Mouse (Mus musculus) limb, embryonic 10.5 days (tissue): Measurements from ENCODE around the gene Prr19. TPM values are rescaled to one million over a fixed set of nuclear protein-coding genes. Genes with fewer than 3 reads are reported as not detected.

Experiments used
- DNase-seq: peaks from one replicate; pipeline ENCODE4 v3.0.0-alpha.2; 2017; ENCODE audit warnings: low spot score
- H3K27ac ChIP-seq: fragments of 300-500 bp; sonication (generic); 2 replicates; pipeline ENCODE4 v1.5.1; 2016; ENCODE audit warnings: mild to moderate bottlenecking
- H3K27me3 ChIP-seq: fragments of 300-500 bp; sonication (generic); 2 replicates; pipeline ENCODE4 v1.6.1; 2016; ENCODE audit warnings: low read depth, mild to moderate bottlenecking; ENCODE audit not compliant: poor library complexity, severe bottlenecking
- H3K36me3 ChIP-seq: fragments of 300-500 bp; sonication (generic); 2 replicates; pipeline ENCODE4 v1.6.1; 2016; ENCODE audit warnings: mild to moderate bottlenecking, moderate library complexity
- H3K4me1 ChIP-seq: fragments of 300-500 bp; sonication (generic); 2 replicates; pipeline ENCODE4 v1.6.1; 2016
- H3K4me3 ChIP-seq: fragments of 300-500 bp; sonication (generic); 2 replicates; pipeline ENCODE4 v1.5.1; 2016; ENCODE audit warnings: mild to moderate bottlenecking, moderate library complexity
- H3K9me3 ChIP-seq: fragments of 300-500 bp; sonication (generic); replicated peaks from 2 replicates; pipeline ENCODE4 v1.6.1; 2016; ENCODE audit warnings: mild to moderate bottlenecking
- WGBS: fragments of 180-500 bp; shearing (Covaris S2); methylation state at CpG from one replicate; pipeline ENCODE4 v1.1.7; 2016; 5-methylcytosine and 5-hydroxymethylcytosine counted together
- polyA plus RNA-seq: library from polyadenylated mRNA; unstranded; fragments of >200 nt; fragmentation: Nextera tagmentation; extraction: Ambion mirVana; gene quantifications from 2 replicates; pipeline ENCODE4 v1.2.1, GENCODE M21; 2016

Gene Prr19
- polyA plus RNA-seq, 1 experiment from 2014 or later = 1.3 TPM

GRCm38 (mm10) chr7:25288721-25289120, 12.5 kb upstream of the Prr19 start:
- DNase-seq = no peak
- no peak overlapping the region for H3K27ac ChIP-seq
- H3K27me3 ChIP-seq = no peaks in the 10 kb centered on the region
- H3K4me1 ChIP-seq = peaks cover 19% of the 10 kb centered on the region
- H3K4me3 ChIP-seq = no peak overlapping the region
- WGBS = 89% methylated on average over 3 of the region's 3 CpGs
- H3K9me3 ChIP-seq = no peaks in the 10 kb centered on the region
- peaks cover 94% of the 10 kb centered on the region for H3K36me3 ChIP-seq

DNA sequence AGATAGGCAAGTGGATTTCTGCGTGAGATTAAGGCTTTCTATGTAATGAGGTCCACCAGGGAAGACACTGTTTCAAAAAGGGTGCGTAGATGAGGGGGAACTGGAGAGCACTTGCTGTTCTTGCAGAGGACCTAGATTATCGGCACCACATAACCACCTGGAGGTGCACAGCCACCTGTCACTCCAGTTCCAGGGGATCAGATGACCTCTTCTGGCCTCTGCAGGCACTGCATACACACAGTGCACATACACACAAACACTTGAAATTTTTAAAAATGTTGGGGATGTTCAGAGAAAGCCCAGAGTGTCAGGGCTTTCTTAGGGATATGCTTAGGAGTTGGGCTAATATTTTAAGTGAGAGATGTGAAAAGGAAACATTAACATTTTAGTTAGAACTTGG, 11.3 kb upstream of the Prr19 start:
- H3K9me3 ChIP-seq = no peaks in the 10 kb centered on the region
- H3K4me1 ChIP-seq = peaks cover 7% of the 10 kb centered on the region; the same call in 1 of the 2 replicates
- no peak for DNase-seq
- H3K4me3 ChIP-seq = no peak overlapping the region
- H3K36me3 ChIP-seq = peaks cover 100% of the 10 kb centered on the region
- H3K27ac ChIP-seq = no peak overlapping the region
- no peaks in the 10 kb centered on the region for H3K27me3 ChIP-seq
- 98% methylated on average over 3 of the region's 3 CpGs for WGBS

- H3K4me3 ChIP-seq = no peak overlapping the region
- H3K36me3 ChIP-seq = peaks cover 100% of the 10 kb centered on the region
- no peak overlapping the region for H3K27ac ChIP-seq
- H3K9me3 ChIP-seq = no peaks in the 10 kb centered on the region
- 0 out of 2 replicates have a peak, but pooled peaks cover 5% of the 10 kb centered on the region for H3K4me1 ChIP-seq
- no peaks in the 10 kb centered on the region for H3K27me3 ChIP-seq
- WGBS = 85% methylated on average over 1 of the region's 1 CpGs
- DNase-seq = no peak
Measured at GRCm38 (mm10) chr7:25290463-25290862, 10.7 kb upstream of the Prr19 start.

- H3K27me3 ChIP-seq = no peaks in the 10 kb centered on the region
- no peak for DNase-seq
- H3K27ac ChIP-seq = no peak overlapping the region
- peaks cover 100% of the 10 kb centered on the region for H3K36me3 ChIP-seq
- no peak overlapping the region for H3K4me3 ChIP-seq
- 94% methylated on average over 2 of the region's 2 CpGs for WGBS
- 0 out of 2 replicates have a peak, but pooled peaks cover 9% of the 10 kb centered on the region for H3K4me1 ChIP-seq
- H3K9me3 ChIP-seq = no peaks in the 10 kb centered on the region
Measured at GRCm38 (mm10) chr7:25290911-25291310, 10.3 kb upstream of the Prr19 start.

GRCm38 (mm10) chr7:25292107-25292506, 9.1 kb upstream of the Prr19 start:
- peaks cover 94% of the 10 kb centered on the region for H3K36me3 ChIP-seq
- WGBS = 82% methylated on average over 7 of the region's 7 CpGs
- no peaks in the 10 kb centered on the region for H3K27me3 ChIP-seq
- H3K27ac ChIP-seq = no peak overlapping the region
- no peaks in the 10 kb centered on the region for H3K9me3 ChIP-seq
- H3K4me3 ChIP-seq = 0 out of 2 replicates have a peak overlapping the region, but pooled peaks have one; percentile 10
- peaks cover 21% of the 10 kb centered on the region for H3K4me1 ChIP-seq
- DNase-seq = no peak

- peaks cover 29% of the 10 kb centered on the region for H3K4me1 ChIP-seq
- H3K27ac ChIP-seq = no peak overlapping the region
- no peaks in the 10 kb centered on the region for H3K27me3 ChIP-seq
- H3K36me3 ChIP-seq = peaks cover 83% of the 10 kb centered on the region
- H3K4me3 ChIP-seq = peak overlapping the region; percentile 3; the same call in 1 of the 2 replicates
- DNase-seq = no peak
- H3K9me3 ChIP-seq = no peaks in the 10 kb centered on the region
- WGBS = 92% methylated on average over 9 of the region's 10 CpGs
Measured at GRCm38 (mm10) chr7:25293191-25293739, 7.9 kb upstream of the Prr19 start.

DNA sequence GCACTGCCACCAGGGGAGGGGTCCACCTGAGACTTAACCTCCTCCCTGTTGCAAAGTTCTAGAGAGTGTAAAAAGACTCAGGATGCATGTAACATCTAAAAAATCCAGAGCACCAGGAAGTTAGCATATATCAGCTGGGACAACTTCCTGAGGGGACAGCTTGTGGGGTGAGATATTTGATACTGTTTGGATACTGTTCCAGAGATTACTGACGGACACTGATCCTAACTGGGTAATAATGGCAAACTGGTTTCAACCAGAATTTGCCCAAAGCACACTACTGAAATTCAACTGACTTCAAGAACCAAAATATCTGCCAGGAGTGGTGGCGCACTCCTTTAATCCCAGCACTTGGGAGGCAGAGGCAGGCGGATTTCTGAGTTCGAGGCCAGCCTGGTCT, 6.7 kb upstream of the Prr19 start:
- H3K4me1 ChIP-seq = peaks cover 32% of the 10 kb centered on the region
- H3K27me3 ChIP-seq = no peaks in the 10 kb centered on the region
- no peak overlapping the region for H3K4me3 ChIP-seq
- H3K27ac ChIP-seq = no peak overlapping the region
- H3K36me3 ChIP-seq = peaks cover 70% of the 10 kb centered on the region
- no peaks in the 10 kb centered on the region for H3K9me3 ChIP-seq
- no peak for DNase-seq
- 90% methylated on average over 4 of the region's 4 CpGs for WGBS

GRCm38 (mm10) chr7:25294960-25295722, 6.1 kb upstream of the Prr19 start:
- Histone ChIP-seq H3K4me3 (no peak overlapping the region; the same call in 1 of the 2 replicates), H3K27ac (no peak overlapping the region), H3K4me1 (peaks cover 32% of the 10 kb centered on the region), H3K36me3 (peaks cover 64% of the 10 kb centered on the region), H3K9me3 (no peaks in the 10 kb centered on the region), H3K27me3 (no peaks in the 10 kb centered on the region)
- WGBS = 90% methylated on average over 12 of the region's 12 CpGs
- DNase-seq = no peak

GRCm38 (mm10) chr7:25296945-25297453, 4.2 kb upstream of the Prr19 start:
- H3K4me1 ChIP-seq = peaks cover 38% of the 10 kb centered on the region
- peaks cover 45% of the 10 kb centered on the region for H3K36me3 ChIP-seq
- peak overlapping the region; percentile 95 for H3K4me3 ChIP-seq
- peak; percentile 77 for DNase-seq
- no peaks in the 10 kb centered on the region for H3K27me3 ChIP-seq
- peak overlapping the region; percentile 98 for H3K27ac ChIP-seq
- 2% methylated on average over 21 of the region's 21 CpGs for WGBS
- no peaks in the 10 kb centered on the region for H3K9me3 ChIP-seq

DNA sequence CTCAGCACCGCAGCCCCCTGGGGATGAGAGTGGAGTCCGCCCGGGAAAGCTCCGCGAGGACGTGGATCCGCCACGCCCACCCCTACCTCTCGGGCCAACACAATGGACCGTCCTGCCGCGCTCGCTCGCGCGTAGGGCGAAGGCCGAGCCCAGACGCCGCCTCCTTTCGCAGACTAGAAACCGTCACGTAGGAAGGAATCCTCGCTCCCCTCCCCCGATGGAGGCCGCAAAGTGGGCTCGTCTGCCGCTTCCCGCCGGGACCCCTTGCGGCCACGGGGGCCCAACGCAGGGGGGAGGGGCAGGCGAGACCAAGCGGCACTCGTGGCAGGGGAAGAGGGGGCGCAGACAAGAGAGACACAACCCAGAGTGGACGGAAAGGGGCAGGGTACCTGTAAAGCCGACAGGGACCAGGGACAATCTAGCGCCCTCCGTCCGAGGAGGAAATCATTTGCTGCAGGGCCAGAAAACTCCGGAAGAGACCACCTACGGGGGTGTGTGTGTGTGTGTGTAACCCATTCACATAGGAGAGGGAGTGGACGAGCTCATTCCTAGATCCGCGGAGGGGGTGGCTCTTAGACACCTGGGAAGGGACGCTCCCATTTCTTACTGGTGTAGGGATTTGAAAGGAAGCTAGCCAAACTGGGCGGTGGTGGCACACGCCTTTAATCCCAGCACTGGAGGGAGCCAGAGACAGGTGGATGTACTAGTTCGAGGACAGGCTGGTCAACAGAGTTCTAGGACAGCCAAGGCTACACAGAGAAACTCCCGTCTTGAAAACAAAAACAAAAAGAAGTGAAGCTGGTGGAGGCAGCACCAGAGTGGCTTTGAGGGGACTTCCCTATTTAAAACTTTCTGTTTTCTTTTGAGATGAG, 3.5 kb upstream of the Prr19 start, which contains the start of gene Pafah1b3:
Pafah1b3 (minus strand) TSS at position 533 of the 872 bp plus-strand sequence.
- H3K27me3 ChIP-seq = no peaks in the 10 kb centered on the region
- WGBS = under 1% methylated on average over 52 of the region's 52 CpGs
- peak within 1 kb of the TSS; percentile 95 for H3K4me3 ChIP-seq
- peaks cover 38% of the 10 kb centered on the region for H3K4me1 ChIP-seq
- peak; percentile 90 for DNase-seq
- peaks cover 38% of the 10 kb centered on the region for H3K36me3 ChIP-seq
- H3K27ac ChIP-seq = peak within 1 kb of the TSS; percentile 98
- no peaks in the 10 kb centered on the region for H3K9me3 ChIP-seq

DNA sequence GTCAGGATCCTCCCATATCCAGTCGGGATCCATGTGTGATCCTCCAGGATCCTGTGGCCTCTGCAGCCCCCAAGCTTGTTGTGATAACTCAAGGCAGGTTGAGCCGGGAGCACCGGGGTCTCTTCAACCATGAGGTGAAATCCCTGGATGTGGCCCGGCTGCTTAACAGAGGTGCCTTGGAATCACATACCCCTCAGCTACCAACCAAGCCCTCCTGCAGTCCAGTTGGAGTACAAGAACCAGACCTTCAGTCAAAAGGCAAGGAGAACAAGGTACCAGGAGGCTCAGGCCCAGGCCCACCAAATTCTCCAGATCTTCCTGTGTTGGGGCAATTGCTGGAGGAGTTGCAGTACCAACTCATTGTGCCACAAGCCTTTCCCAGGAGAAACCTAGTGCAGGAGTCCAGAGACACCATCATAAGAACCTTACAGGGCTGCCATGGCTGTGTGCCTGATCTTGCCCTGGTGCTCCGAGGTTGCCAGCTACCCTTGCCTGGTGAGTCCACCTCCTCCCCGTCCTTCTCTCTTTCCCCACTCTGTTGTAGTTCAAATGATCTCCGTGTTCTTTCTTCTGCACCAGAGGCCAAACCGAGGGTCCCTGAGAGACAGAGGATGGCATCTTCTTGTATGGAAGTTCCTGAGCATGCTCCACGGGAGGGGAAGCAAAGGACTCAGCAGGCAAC, 1.9 kb downstream of the Prr19 start:
- H3K4me1 ChIP-seq = peaks cover 21% of the 10 kb centered on the region
- H3K27ac ChIP-seq = no peak overlapping the region
- H3K4me3 ChIP-seq = no peak overlapping the region
- WGBS = 62% methylated on average over 9 of the region's 9 CpGs
- peaks cover 45% of the 10 kb centered on the region for H3K27me3 ChIP-seq
- H3K9me3 ChIP-seq = no peaks in the 10 kb centered on the region
- no peaks in the 10 kb centered on the region for H3K36me3 ChIP-seq
- no peak for DNase-seq

DNA sequence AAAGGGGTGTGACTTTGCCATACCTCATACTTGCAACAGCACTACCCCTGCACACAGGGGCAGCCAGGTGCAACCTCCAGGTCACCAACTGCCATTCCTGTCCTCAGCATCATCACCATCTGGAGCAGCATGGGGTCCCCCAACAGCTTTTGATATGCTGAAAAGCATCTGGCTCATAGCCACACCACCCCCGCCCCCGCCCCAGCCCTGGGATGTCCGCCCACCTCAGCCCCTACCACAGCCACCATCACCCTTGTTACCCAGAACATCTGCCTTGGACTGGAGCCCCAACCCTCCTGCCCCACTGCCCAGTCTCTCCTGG, 2.4 kb downstream of the Prr19 start:
- Histone ChIP-seq H3K4me1 (peaks cover 17% of the 10 kb centered on the region), H3K36me3 (no peaks in the 10 kb centered on the region), H3K27ac (no peak overlapping the region), H3K9me3 (no peaks in the 10 kb centered on the region), H3K4me3 (no peak overlapping the region), H3K27me3 (peaks cover 50% of the 10 kb centered on the region)
- DNase-seq = no peak
- WGBS = 68% methylated on average over 3 of the region's 3 CpGs
